Mouse (Mus musculus) liver, embryonic 15.5 days (tissue): ENCODE results near the gene Foxp1. TPM values are rescaled to one million over a fixed set of nuclear protein-coding genes. Genes with fewer than 3 reads are reported as not detected.

ENCODE experiments used
- ATAC-seq: fragments of 200-750 bp; cut with Nextera tagmentation; 2 replicates; pipeline ENCODE4 v1.8.0; 2017; ENCODE audit warnings: moderate number of reproducible peaks, mild to moderate bottlenecking, moderate library complexity; ENCODE audit not compliant: insufficient read depth
- H3K27ac ChIP-seq: fragments of 300-500 bp; sonication (generic); replicated peaks from 2 replicates; pipeline ENCODE4 v1.5.1; 2015; ENCODE audit warnings: mild to moderate bottlenecking, inconsistent platforms
- H3K27me3 ChIP-seq: fragments of 300-500 bp; sonication (generic); 2 replicates; pipeline ENCODE4 v1.6.1; 2015; ENCODE audit warnings: mild to moderate bottlenecking, inconsistent platforms
- H3K36me3 ChIP-seq: fragments of 300-500 bp; sonication (generic); replicated peaks from 2 replicates; pipeline ENCODE4 v1.6.1; 2015; ENCODE audit warnings: moderate library complexity, mild to moderate bottlenecking, inconsistent platforms
- H3K4me1 ChIP-seq: fragments of 300-500 bp; sonication (generic); replicated peaks from 2 replicates; pipeline ENCODE4 v1.6.1; 2015; ENCODE audit warnings: inconsistent platforms
- H3K4me2 ChIP-seq: fragments of 300-500 bp; sonication (generic); 2 replicates; pipeline ENCODE4 v1.6.1; 2015; ENCODE audit warnings: moderate library complexity, mild to moderate bottlenecking, inconsistent platforms
- H3K4me3 ChIP-seq: fragments of 300-500 bp; sonication (generic); replicated peaks from 2 replicates; pipeline ENCODE4 v1.5.1; 2015; ENCODE audit warnings: mild to moderate bottlenecking, inconsistent platforms
- H3K9ac ChIP-seq: fragments of 300-500 bp; sonication (generic); 2 replicates; pipeline ENCODE4 v1.6.1; 2015; ENCODE audit warnings: moderate library complexity, mild to moderate bottlenecking, inconsistent platforms
- H3K9me3 ChIP-seq: fragments of 300-500 bp; sonication (generic); replicated peaks from 2 replicates; pipeline ENCODE4 v1.6.1; 2016; ENCODE audit warnings: inconsistent platforms
- WGBS: fragments of 180-500 bp; shearing (Covaris S2); methylation state at CpG from one replicate; pipeline ENCODE4 v1.1.7; 2015; ENCODE audit warnings: mixed read lengths; ENCODE audit not compliant: insufficient replicate concordance; 5-methylcytosine and 5-hydroxymethylcytosine counted together
- polyA plus RNA-seq: library from polyadenylated mRNA; unstranded; fragments of >200 nt; fragmentation: Nextera tagmentation; extraction: Ambion mirVana; gene quantifications from 2 replicates; pipeline ENCODE4 v1.2.1, GENCODE M21; 2015

The Foxp1 gene
- polyA plus RNA-seq = 15.2 and 15.4 TPM in 2 replicates

GRCm38 (mm10) chr6:99522359-99523108 lies at the start of gene Foxp1:
TSS of gene Foxp1 (minus strand) at chr6:99522721.
- peak; percentile 45 for ATAC-seq
- Histone ChIP-seq H3K27me3 (peaks cover 33% of the 10 kb centered on the region), H3K4me2 (peak within 1 kb of the TSS; percentile 90), H3K4me3 (peak within 1 kb of the TSS; percentile 78), H3K9me3 (no peaks in the 10 kb centered on the region), H3K27ac (peak within 1 kb of the TSS; percentile 93), H3K4me1 (peaks cover 18% of the 10 kb centered on the region), H3K36me3 (no peaks in the 10 kb centered on the region), H3K9ac (peak within 1 kb of the TSS; percentile 78)
- under 1% methylated on average over 72 of the region's 72 CpGs for WGBS

GRCm38 (mm10) chr6:99572071-99572470 lies 49.5 kb upstream of the Foxp1 start:
- no peaks in the 10 kb centered on the region for H3K27me3 ChIP-seq
- no peak overlapping the region for H3K4me2 ChIP-seq
- H3K4me1 ChIP-seq = no peaks in the 10 kb centered on the region
- H3K27ac ChIP-seq = no peak overlapping the region
- H3K36me3 ChIP-seq = no peaks in the 10 kb centered on the region
- 52% methylated on average over 5 of the region's 5 CpGs for WGBS
- H3K9ac ChIP-seq = no peak overlapping the region
- no peak overlapping the region for H3K4me3 ChIP-seq
- ATAC-seq = no peak
- no peaks in the 10 kb centered on the region for H3K9me3 ChIP-seq

GRCm38 (mm10) chr6:99566921-99567320 lies 44.4 kb upstream of the Foxp1 start:
- WGBS = 53% methylated on average over 8 of the region's 8 CpGs
- H3K9ac ChIP-seq = no peak overlapping the region
- no peak for ATAC-seq
- H3K27ac ChIP-seq = no peak overlapping the region
- H3K27me3 ChIP-seq = no peaks in the 10 kb centered on the region
- no peaks in the 10 kb centered on the region for H3K36me3 ChIP-seq
- H3K9me3 ChIP-seq = no peaks in the 10 kb centered on the region
- H3K4me3 ChIP-seq = no peak overlapping the region
- no peak overlapping the region for H3K4me2 ChIP-seq
- H3K4me1 ChIP-seq = no peaks in the 10 kb centered on the region

GRCm38 (mm10) chr6:99564766-99565165 lies 42.2 kb upstream of the Foxp1 start:
- Histone ChIP-seq H3K4me3 (no peak overlapping the region), H3K4me2 (no peak overlapping the region), H3K27ac (no peak overlapping the region), H3K36me3 (no peaks in the 10 kb centered on the region), H3K4me1 (no peaks in the 10 kb centered on the region), H3K27me3 (no peaks in the 10 kb centered on the region), H3K9ac (no peak overlapping the region), H3K9me3 (no peaks in the 10 kb centered on the region)
- no peak for ATAC-seq
- 50% methylated on average over 3 of the region's 3 CpGs for WGBS

- no peak overlapping the region for H3K27ac ChIP-seq
- WGBS = 58% methylated on average over 5 of the region's 5 CpGs
- no peaks in the 10 kb centered on the region for H3K9me3 ChIP-seq
- no peak overlapping the region for H3K9ac ChIP-seq
- no peak for ATAC-seq
- no peaks in the 10 kb centered on the region for H3K4me1 ChIP-seq
- no peaks in the 10 kb centered on the region for H3K36me3 ChIP-seq
- H3K27me3 ChIP-seq = no peaks in the 10 kb centered on the region
- H3K4me3 ChIP-seq = no peak overlapping the region
- H3K4me2 ChIP-seq = no peak overlapping the region
These were observed 34.4 kb upstream of the Foxp1 start for GRCm38 (mm10) chr6:99556950-99557349.

- Histone ChIP-seq H3K36me3 (no peaks in the 10 kb centered on the region), H3K27ac (no peak overlapping the region), H3K4me3 (no peak overlapping the region), H3K9ac (no peak overlapping the region), H3K4me2 (no peak overlapping the region), H3K4me1 (no peaks in the 10 kb centered on the region), H3K9me3 (no peaks in the 10 kb centered on the region), H3K27me3 (no peaks in the 10 kb centered on the region)
- WGBS = 49% methylated on average over 1 of the region's 1 CpGs
- ATAC-seq = no peak
These were observed 30.3 kb upstream of the Foxp1 start for GRCm38 (mm10) chr6:99552816-99553215.

GRCm38 (mm10) chr6:99546416-99546815 lies 23.9 kb upstream of the Foxp1 start:
- 54% methylated on average over 2 of the region's 2 CpGs for WGBS
- H3K4me2 ChIP-seq = no peak overlapping the region
- H3K4me3 ChIP-seq = no peak overlapping the region
- no peak overlapping the region for H3K9ac ChIP-seq
- no peaks in the 10 kb centered on the region for H3K4me1 ChIP-seq
- H3K27me3 ChIP-seq = no peaks in the 10 kb centered on the region
- no peaks in the 10 kb centered on the region for H3K9me3 ChIP-seq
- H3K36me3 ChIP-seq = no peaks in the 10 kb centered on the region
- no peak overlapping the region for H3K27ac ChIP-seq
- no peak for ATAC-seq

GRCm38 (mm10) chr6:99545437-99545836 lies 22.9 kb upstream of the Foxp1 start:
- H3K36me3 ChIP-seq = no peaks in the 10 kb centered on the region
- no peak overlapping the region for H3K27ac ChIP-seq
- no peaks in the 10 kb centered on the region for H3K4me1 ChIP-seq
- WGBS = 55% methylated on average over 6 of the region's 6 CpGs
- H3K9me3 ChIP-seq = no peaks in the 10 kb centered on the region
- no peaks in the 10 kb centered on the region for H3K27me3 ChIP-seq
- no peak overlapping the region for H3K4me3 ChIP-seq
- no peak overlapping the region for H3K4me2 ChIP-seq
- no peak for ATAC-seq
- H3K9ac ChIP-seq = no peak overlapping the region

- no peak overlapping the region for H3K4me3 ChIP-seq
- no peak overlapping the region for H3K4me2 ChIP-seq
- H3K36me3 ChIP-seq = no peaks in the 10 kb centered on the region
- 40% methylated on average over 3 of the region's 3 CpGs for WGBS
- H3K9me3 ChIP-seq = no peaks in the 10 kb centered on the region
- H3K27me3 ChIP-seq = no peaks in the 10 kb centered on the region
- H3K4me1 ChIP-seq = 0 out of 2 replicates have a peak, but pooled peaks cover 3% of the 10 kb centered on the region
- H3K27ac ChIP-seq = no peak overlapping the region
- H3K9ac ChIP-seq = no peak overlapping the region
- no peak for ATAC-seq
These were observed 18.6 kb upstream of the Foxp1 start for GRCm38 (mm10) chr6:99541105-99541504.

- no peak overlapping the region for H3K27ac ChIP-seq
- no peak overlapping the region for H3K4me3 ChIP-seq
- no peaks in the 10 kb centered on the region for H3K36me3 ChIP-seq
- H3K4me2 ChIP-seq = no peak overlapping the region
- H3K27me3 ChIP-seq = no peaks in the 10 kb centered on the region
- 52% methylated on average over 6 of the region's 6 CpGs for WGBS
- 0 out of 2 replicates have a peak, but pooled peaks cover 3% of the 10 kb centered on the region for H3K4me1 ChIP-seq
- ATAC-seq = no peak
- H3K9ac ChIP-seq = no peak overlapping the region
- no peaks in the 10 kb centered on the region for H3K9me3 ChIP-seq
These were observed 18.1 kb upstream of the Foxp1 start for GRCm38 (mm10) chr6:99540653-99541052.

- Histone ChIP-seq H3K4me1 (0 out of 2 replicates have a peak, but pooled peaks cover 3% of the 10 kb centered on the region), H3K27me3 (no peaks in the 10 kb centered on the region), H3K27ac (no peak overlapping the region), H3K9ac (no peak overlapping the region), H3K4me2 (no peak overlapping the region), H3K4me3 (no peak overlapping the region), H3K36me3 (no peaks in the 10 kb centered on the region), H3K9me3 (no peaks in the 10 kb centered on the region)
- 68% methylated on average over 5 of the region's 5 CpGs for WGBS
- no peak for ATAC-seq
These were observed 17.6 kb upstream of the Foxp1 start for GRCm38 (mm10) chr6:99540146-99540545.
